Mouse (Mus musculus): ENCODE measurements around the gene Rangap1. TPM values are rescaled to one million over a fixed set of nuclear protein-coding genes. Genes with fewer than 3 reads are reported as not detected.

Gene Rangap1
- total and polyA plus RNA-seq, 3 experiments, result 128 to 207 (median 180) TPM

DNA sequence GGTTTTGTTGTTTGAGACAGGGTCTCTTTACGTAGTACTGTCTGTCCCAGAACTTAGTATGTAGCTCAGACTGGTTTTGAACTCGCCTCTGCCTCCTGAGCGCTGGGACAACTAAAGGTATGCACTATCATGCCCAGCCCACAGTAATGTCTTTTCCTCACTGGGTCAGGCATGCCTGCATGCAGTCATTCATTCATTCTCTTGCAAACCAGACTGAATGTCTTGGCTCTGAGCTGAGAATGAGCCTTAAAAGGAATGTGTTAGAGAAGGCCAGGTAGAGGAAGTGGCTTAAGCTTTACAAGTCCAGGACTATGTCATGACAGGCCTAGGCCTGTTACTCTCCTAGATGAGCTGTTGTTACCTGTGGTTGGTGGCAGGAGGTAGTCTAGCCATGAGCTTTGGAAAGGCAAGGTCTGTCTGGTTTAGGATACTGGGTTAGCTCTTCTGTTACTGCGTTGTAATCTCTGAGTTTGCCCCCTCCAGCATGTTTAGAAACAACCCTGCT is 65.0 kb downstream of the Rangap1 start:
- in situ Hi-C loops (cut with MboI; ENCODE audit: low pct_ligation_motif_present, low pct_unique_long_range_greater_than_20kb, low sequenced_read_pairs) (no loop called here), dilution Hi-C loops (cut with MboI; ENCODE audit: extremely low pct_ligation_motif_present, extremely low pct_unique_long_range_greater_than_20kb, low sequenced_read_pairs) (no loop called here)
- TF ChIP-seq MEF2A (IDR thresholded peaks at IDR 0.05; ENCODE audit: borderline replicate concordance, low read depth, low read length) (no peak), USF2 (conservative IDR thresholded peaks at IDR 0.05; ENCODE audit: low read depth, low read length) (no peak), MAZ (IDR thresholded peaks at IDR 0.05; ENCODE audit: low read depth, low read length) (no peak), ZC3H11A (IDR thresholded peaks at IDR 0.05; ENCODE audit: low read depth, low read length) (no peak), POLR2AphosphoS2 (IDR thresholded peaks at IDR 0.05; ENCODE audit: low read depth, low read length) (no peak), SMC3 (IDR thresholded peaks at IDR 0.05; ENCODE audit: low read depth, low read length) (no peak), PAX5 (IDR thresholded peaks at IDR 0.05; ENCODE audit: low read length) (no peak), RAD21 (IDR thresholded peaks at IDR 0.05; ENCODE audit: low read depth, low read length) (no peak), ELF1 (IDR thresholded peaks at IDR 0.05; ENCODE audit: low read depth, low read length) (no peak), RCOR1 (conservative IDR thresholded peaks at IDR 0.05; ENCODE audit: low read depth, low read length) (no peak), CHD1 (IDR thresholded peaks at IDR 0.05; ENCODE audit: low read depth, low read length) (no peak), GABPA (IDR thresholded peaks at IDR 0.05; ENCODE audit: insufficient replicate concordance, low read depth, low read length) (no peak), NELFE (IDR thresholded peaks at IDR 0.05; ENCODE audit: low read depth, low read length) (no peak), IRF4 (IDR thresholded peaks at IDR 0.05; ENCODE audit: low read depth, low read length) (no peak), SIN3A (IDR thresholded peaks at IDR 0.05; ENCODE audit: low read length) (no peak), POLR2A (IDR thresholded peaks at IDR 0.05; ENCODE audit: low read depth, low read length) (no peak), CTCF (conservative IDR thresholded peaks at IDR 0.05 in 1 of 2, IDR thresholded peaks at IDR 0.05 in 1 of 2; ENCODE audit: low read depth in 2 of 2, low read length in 2 of 2) (no peak)
- no peak for DNase-seq (ENCODE audit: extremely low read depth)
- Histone ChIP-seq H3K4me3 (replicated peaks in 1 of 3; ENCODE audit: low read depth in 2 of 3, low read length in 2 of 3, poor library complexity in 1 of 3) (no peak overlapping the region), H3K4me2 (ENCODE audit: insufficient read depth, low read depth, poor library complexity, severe bottlenecking) (no peak overlapping the region), H3K27me3 (replicated peaks) (no peaks in the 10 kb centered on the region), H3K27ac (ENCODE audit: insufficient read depth, low read depth) (no peak overlapping the region), H3K36me3 (replicated peaks in 1 of 2; ENCODE audit: control insufficient read depth in 1 of 2, insufficient read depth in 1 of 2, low read length in 1 of 2) (peaks cover 71 to 94% of the 10 kb centered on the region in 2 experiments), H3K79me2 (replicated peaks; ENCODE audit: control insufficient read depth, extremely low read depth, insufficient read depth, poor library complexity, severe bottlenecking) (no peaks in the 10 kb centered on the region), H3K9ac (ENCODE audit: insufficient read depth, low read depth) (no peak overlapping the region), H3K9me3 (replicated peaks; ENCODE audit: low read length) (no peaks in the 10 kb centered on the region), H3K4me1 (ENCODE audit: control insufficient read depth in 1 of 2, insufficient read depth in 2 of 2) (no peaks in the 10 kb centered on the region)

DNA sequence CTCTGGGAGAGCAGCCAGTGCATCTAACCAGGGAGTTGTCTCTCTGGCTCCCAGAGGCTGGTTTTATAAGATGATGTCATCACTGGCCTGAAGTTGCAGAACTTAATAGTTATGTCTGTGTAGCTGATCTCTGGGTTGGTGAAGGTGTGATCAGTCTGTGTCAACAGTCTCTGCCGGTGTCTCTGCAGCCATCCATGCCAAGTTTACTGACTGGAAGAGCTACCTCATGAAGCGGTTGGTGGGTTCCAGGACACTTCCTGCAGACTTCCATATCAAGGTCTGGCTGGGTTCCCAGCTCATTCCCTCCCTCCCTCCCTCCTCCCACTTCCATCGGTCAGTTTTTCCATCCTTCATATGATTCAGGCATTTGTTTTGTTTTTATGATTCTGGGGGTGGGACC is 68.7 kb downstream of the Rangap1 start:
- no peak overlapping the region for H3K9ac ChIP-seq (ENCODE audit: insufficient read depth, low read depth)
- H3K4me3 ChIP-seq (replicated peaks in 1 of 3; ENCODE audit: low read depth in 2 of 3, low read length in 2 of 3, poor library complexity in 1 of 3), result no peak overlapping the region
- no peaks in the 10 kb centered on the region for H3K79me2 ChIP-seq (replicated peaks; ENCODE audit: control insufficient read depth, extremely low read depth, insufficient read depth, poor library complexity, severe bottlenecking)
- no peak overlapping the region for H3K4me2 ChIP-seq (ENCODE audit: insufficient read depth, low read depth, poor library complexity, severe bottlenecking)
- H3K27ac ChIP-seq (ENCODE audit: insufficient read depth, low read depth), result no peak overlapping the region
- DNase-seq (ENCODE audit: extremely low read depth), result no peak
- TF ChIP-seq POLR2A (IDR thresholded peaks at IDR 0.05; ENCODE audit: low read depth, low read length), result no peak
- TF ChIP-seq MYC (IDR thresholded peaks at IDR 0.05; ENCODE audit: low read depth, low read length), result no peak
- no peak for TF ChIP-seq ELF1 (IDR thresholded peaks at IDR 0.05; ENCODE audit: low read depth, low read length)
- TF ChIP-seq MXI1 (IDR thresholded peaks at IDR 0.05; ENCODE audit: low read depth, low read length), result no peak
- TF ChIP-seq ZMIZ1 (IDR thresholded peaks at IDR 0.05; ENCODE audit: low read depth, low read length), result no peak
- no peak for TF ChIP-seq SMC3 (IDR thresholded peaks at IDR 0.05; ENCODE audit: low read depth, low read length)
- TF ChIP-seq MAX (IDR thresholded peaks at IDR 0.05; ENCODE audit: low read length), result no peak
- TF ChIP-seq RCOR1 (conservative IDR thresholded peaks at IDR 0.05; ENCODE audit: low read depth, low read length), result no peak
- no peak for TF ChIP-seq KAT2A (IDR thresholded peaks at IDR 0.05; ENCODE audit: insufficient replicate concordance, low read length)
- TF ChIP-seq MEF2A (IDR thresholded peaks at IDR 0.05; ENCODE audit: borderline replicate concordance, low read depth, low read length), result no peak
- no peak for TF ChIP-seq EP300 (IDR thresholded peaks at IDR 0.05; ENCODE audit: low read length)
- in situ Hi-C loops (cut with MboI; ENCODE audit: low pct_ligation_motif_present, low pct_unique_long_range_greater_than_20kb, low sequenced_read_pairs) (no loop called here), dilution Hi-C loops (cut with MboI; ENCODE audit: extremely low pct_ligation_motif_present, extremely low pct_unique_long_range_greater_than_20kb, low sequenced_read_pairs) (no loop called here)
- no peaks in the 10 kb centered on the region for H3K4me1 ChIP-seq (ENCODE audit: control insufficient read depth in 1 of 2, insufficient read depth in 2 of 2)
- peaks cover 45 to 80% of the 10 kb centered on the region in 2 experiments for H3K36me3 ChIP-seq (replicated peaks in 1 of 2; ENCODE audit: control insufficient read depth in 1 of 2, insufficient read depth in 1 of 2, low read length in 1 of 2)
- no peaks in the 10 kb centered on the region for H3K9me3 ChIP-seq (replicated peaks; ENCODE audit: low read length)
- H3K27me3 ChIP-seq (replicated peaks), result no peaks in the 10 kb centered on the region
